Mouse (Mus musculus) kidney, embryonic 16.5 days (tissue): ENCODE measurements at regions not wholly inside any gene's neighbourhood (a gene's known extent, or its start where the extent isn't known, plus 50 kb on each side); places are given as distances from the start of the nearest gene placed in this dataset.

Experiments used
- ATAC-seq: fragments of 200-750 bp; cut with Nextera tagmentation; 2 replicates; pipeline ENCODE4 v1.8.0; 2017; ENCODE audit warnings: moderate TSS enrichment; ENCODE audit not compliant: low FRiP score, low TSS enrichment
- H3K27ac ChIP-seq: fragments of 300-500 bp; sonication (generic); 2 replicates; pipeline ENCODE4 v1.5.1; 2014; ENCODE audit warnings: low read length
- H3K27me3 ChIP-seq: fragments of 300-500 bp; sonication (generic); 2 replicates; pipeline ENCODE4 v1.6.1; 2014; ENCODE audit warnings: low read length, control low read depth, mixed read lengths; ENCODE audit not compliant: insufficient read depth
- H3K36me3 ChIP-seq: fragments of 300-500 bp; sonication (generic); 2 replicates; pipeline ENCODE4 v1.6.1; 2014; ENCODE audit warnings: low read length, control low read depth, mixed read lengths; ENCODE audit not compliant: insufficient read depth
- H3K4me1 ChIP-seq: fragments of 300-500 bp; sonication (generic); 2 replicates; pipeline ENCODE4 v1.6.1; 2014; ENCODE audit warnings: low read length, control low read depth, mixed read lengths; ENCODE audit not compliant: insufficient read depth
- H3K4me2 ChIP-seq: fragments of 300-500 bp; sonication (generic); replicated peaks from 2 replicates; pipeline ENCODE4 v1.6.1; 2014; ENCODE audit warnings: low read depth, low read length
- H3K4me3 ChIP-seq: fragments of 300-500 bp; sonication (generic); 2 replicates; pipeline ENCODE4 v1.5.1; 2014; ENCODE audit warnings: mild to moderate bottlenecking, low read length
- H3K9ac ChIP-seq: fragments of 300-500 bp; sonication (generic); replicated peaks from 2 replicates; pipeline ENCODE4 v1.6.1; 2014; ENCODE audit warnings: low read length
- H3K9me3 ChIP-seq: fragments of 300-500 bp; sonication (generic); 2 replicates; pipeline ENCODE4 v1.6.1; 2016; ENCODE audit warnings: low read length, control low read depth
- WGBS: fragments of 180-500 bp; shearing (Covaris S2); extraction: QIAGEN DNeasy Blood & Tissue Kit; methylation state at CpG from one replicate; pipeline ENCODE4 v1.1.7; 2014; 5-methylcytosine and 5-hydroxymethylcytosine counted together

GRCm38 (mm10) chr1:45626733-45627132 lies 123.7 kb upstream of the Col5a2 start:
- H3K4me1 ChIP-seq = no peaks in the 10 kb centered on the region
- no peak for ATAC-seq
- H3K27me3 ChIP-seq = no peaks in the 10 kb centered on the region
- H3K9me3 ChIP-seq = no peaks in the 10 kb centered on the region
- no peak overlapping the region for H3K4me2 ChIP-seq
- H3K36me3 ChIP-seq = no peaks in the 10 kb centered on the region
- 66% methylated on average over 2 of the region's 2 CpGs for WGBS
- no peak overlapping the region for H3K9ac ChIP-seq
- H3K4me3 ChIP-seq = no peak overlapping the region
- no peak overlapping the region for H3K27ac ChIP-seq

- ATAC-seq = no peak
These were observed 124.8 kb upstream of the Col5a2 start for GRCm38 (mm10) chr1:45627840-45628239.

GRCm38 (mm10) chr1:45647301-45647700 lies 144.2 kb upstream of the Col5a2 start:
- Histone ChIP-seq H3K9me3 (no peaks in the 10 kb centered on the region), H3K27me3 (no peaks in the 10 kb centered on the region), H3K9ac (no peak overlapping the region), H3K4me2 (no peak overlapping the region), H3K4me3 (no peak overlapping the region), H3K36me3 (no peaks in the 10 kb centered on the region), H3K27ac (no peak overlapping the region), H3K4me1 (no peaks in the 10 kb centered on the region)
- no peak for ATAC-seq

More at GRCm38 (mm10) chr1:45627840-45628239, 124.8 kb upstream of the Col5a2 start:
- WGBS = 11% methylated on average over 2 of the region's 2 CpGs
- H3K4me2 ChIP-seq = no peak overlapping the region
- H3K27ac ChIP-seq = no peak overlapping the region
- no peaks in the 10 kb centered on the region for H3K27me3 ChIP-seq
- H3K36me3 ChIP-seq = no peaks in the 10 kb centered on the region
- H3K4me1 ChIP-seq = no peaks in the 10 kb centered on the region
- no peak overlapping the region for H3K4me3 ChIP-seq
- no peak overlapping the region for H3K9ac ChIP-seq
- peaks cover 5% of the 10 kb centered on the region for H3K9me3 ChIP-seq

- H3K36me3 ChIP-seq = no peaks in the 10 kb centered on the region
- no peaks in the 10 kb centered on the region for H3K9me3 ChIP-seq
- no peak overlapping the region for H3K4me3 ChIP-seq
- WGBS = 88% methylated on average over 3 of the region's 3 CpGs
- H3K27ac ChIP-seq = no peak overlapping the region
- H3K27me3 ChIP-seq = no peaks in the 10 kb centered on the region
- H3K4me2 ChIP-seq = no peak overlapping the region
- H3K9ac ChIP-seq = no peak overlapping the region
- ATAC-seq = no peak
- H3K4me1 ChIP-seq = no peaks in the 10 kb centered on the region
These were observed 141.7 kb upstream of the Wdr75 start for GRCm38 (mm10) chr1:45653248-45653647.

- Histone ChIP-seq H3K27ac (no peak overlapping the region), H3K9me3 (no peaks in the 10 kb centered on the region), H3K4me1 (no peaks in the 10 kb centered on the region), H3K9ac (no peak overlapping the region), H3K27me3 (no peaks in the 10 kb centered on the region), H3K36me3 (no peaks in the 10 kb centered on the region), H3K4me2 (no peak overlapping the region), H3K4me3 (no peak overlapping the region)
- WGBS = 78% methylated on average over 3 of the region's 3 CpGs
- no peak for ATAC-seq
These were observed 131.0 kb upstream of the Wdr75 start for GRCm38 (mm10) chr1:45663882-45664520.

GRCm38 (mm10) chr1:45672443-45673156 lies 122.4 kb upstream of the Wdr75 start:
- H3K4me3 ChIP-seq = no peak overlapping the region
- H3K27me3 ChIP-seq = no peaks in the 10 kb centered on the region
- no peaks in the 10 kb centered on the region for H3K4me1 ChIP-seq
- no peaks in the 10 kb centered on the region for H3K36me3 ChIP-seq
- H3K27ac ChIP-seq = no peak overlapping the region
- no peak overlapping the region for H3K4me2 ChIP-seq
- peak; percentile 83; the same call in 1 of the 2 replicates for ATAC-seq
- WGBS = 33% methylated on average over 5 of the region's 5 CpGs
- no peak overlapping the region for H3K9ac ChIP-seq
- H3K9me3 ChIP-seq = no peaks in the 10 kb centered on the region

GRCm38 (mm10) chr1:45675771-45676439 lies 119.1 kb upstream of the Wdr75 start:
- no peak overlapping the region for H3K4me2 ChIP-seq
- no peaks in the 10 kb centered on the region for H3K4me1 ChIP-seq
- H3K9ac ChIP-seq = no peak overlapping the region
- no peak overlapping the region for H3K4me3 ChIP-seq
- H3K9me3 ChIP-seq = no peaks in the 10 kb centered on the region
- no peaks in the 10 kb centered on the region for H3K27me3 ChIP-seq
- ATAC-seq = peak; percentile 52; the same call in 1 of the 2 replicates
- H3K36me3 ChIP-seq = no peaks in the 10 kb centered on the region
- peak overlapping the region; percentile 36; the same call in 1 of the 2 replicates for H3K27ac ChIP-seq
- 61% methylated on average over 5 of the region's 5 CpGs for WGBS

GRCm38 (mm10) chr1:45679964-45680709 lies 114.8 kb upstream of the Wdr75 start:
- no peaks in the 10 kb centered on the region for H3K27me3 ChIP-seq
- H3K4me1 ChIP-seq = no peaks in the 10 kb centered on the region
- peak; percentile 70; the same call in 1 of the 2 replicates for ATAC-seq
- no peak overlapping the region for H3K4me2 ChIP-seq
- no peak overlapping the region for H3K9ac ChIP-seq
- 0 out of 2 replicates have a peak overlapping the region, but pooled peaks have one; percentile 56 for H3K27ac ChIP-seq
- no peaks in the 10 kb centered on the region for H3K36me3 ChIP-seq
- WGBS = 46% methylated on average over 8 of the region's 8 CpGs
- no peak overlapping the region for H3K4me3 ChIP-seq
- no peaks in the 10 kb centered on the region for H3K9me3 ChIP-seq

GRCm38 (mm10) chr1:45700893-45701292 lies 94.1 kb upstream of the Wdr75 start:
- Histone ChIP-seq H3K4me2 (no peak overlapping the region), H3K4me1 (no peaks in the 10 kb centered on the region), H3K36me3 (no peaks in the 10 kb centered on the region), H3K4me3 (no peak overlapping the region), H3K9me3 (no peaks in the 10 kb centered on the region), H3K9ac (no peak overlapping the region), H3K27me3 (no peaks in the 10 kb centered on the region), H3K27ac (no peak overlapping the region)
- 52% methylated on average over 1 of the region's 1 CpGs for WGBS
- ATAC-seq = no peak
